Mouse (Mus musculus) limb, embryonic 13.5 days (tissue): ENCODE data around the gene Cds1. TPM values are rescaled to one million over a fixed set of nuclear protein-coding genes. Genes with fewer than 3 reads are reported as not detected.
"Not testable (repeated sequence)": the region's sequence is repeated elsewhere in the genome, so short reads cannot be mapped to it uniquely, and the experiment has no call there.

Experiments
- ATAC-seq: fragments of 200-750 bp; cut with Nextera tagmentation; 2 replicates; pipeline ENCODE4 v1.8.0; 2017; ENCODE audit warnings: low read depth, moderate number of reproducible peaks, moderate TSS enrichment; ENCODE audit not compliant: low FRiP score
- H3K27ac ChIP-seq: fragments of 300-500 bp; sonication (generic); 2 replicates; pipeline ENCODE4 v1.5.1; 2015; ENCODE audit warnings: inconsistent platforms, mild to moderate bottlenecking, moderate library complexity
- H3K27me3 ChIP-seq: fragments of 300-500 bp; sonication (generic); 2 replicates; pipeline ENCODE4 v1.6.1; 2015; ENCODE audit warnings: mild to moderate bottlenecking, inconsistent platforms
- H3K36me3 ChIP-seq: fragments of 300-500 bp; sonication (generic); 2 replicates; pipeline ENCODE4 v1.6.1; 2015; ENCODE audit warnings: inconsistent platforms, mild to moderate bottlenecking, moderate library complexity
- H3K4me1 ChIP-seq: fragments of 300-500 bp; sonication (generic); 2 replicates; pipeline ENCODE4 v1.6.1; 2015; ENCODE audit warnings: inconsistent platforms
- H3K4me2 ChIP-seq: fragments of 300-500 bp; sonication (generic); replicated peaks from 2 replicates; pipeline ENCODE4 v1.6.1; 2015; ENCODE audit warnings: inconsistent platforms, mild to moderate bottlenecking, moderate library complexity
- H3K4me3 ChIP-seq: fragments of 300-500 bp; sonication (generic); 2 replicates; pipeline ENCODE4 v1.5.1; 2015; ENCODE audit warnings: moderate library complexity, mild to moderate bottlenecking, inconsistent platforms
- H3K9ac ChIP-seq: fragments of 300-500 bp; sonication (generic); 2 replicates; pipeline ENCODE4 v1.6.1; 2015; ENCODE audit warnings: mild to moderate bottlenecking, inconsistent platforms
- H3K9me3 ChIP-seq: fragments of 300-500 bp; sonication (generic); 2 replicates; pipeline ENCODE4 v1.6.1; 2016; ENCODE audit warnings: inconsistent platforms
- WGBS: fragments of 180-500 bp; shearing (Covaris S2); methylation state at CpG from one replicate; pipeline ENCODE4 v1.1.7; 2015; 5-methylcytosine and 5-hydroxymethylcytosine counted together
- polyA plus RNA-seq: library from polyadenylated mRNA; unstranded; fragments of >200 nt; fragmentation: Nextera tagmentation; extraction: Ambion mirVana; gene quantifications from 2 replicates; pipeline ENCODE4 v1.2.1, GENCODE M21; 2015

Gene Cds1
- polyA plus RNA-seq, 1 experiment from 2014 or later: 1.7 TPM

GRCm38 (mm10) chr5:101836221-101836620, 71.3 kb downstream of the Cds1 start:
- Histone ChIP-seq H3K9me3 (no peaks in the 10 kb centered on the region; the same call in none of the 2 replicates), H3K4me1 (no peaks in the 10 kb centered on the region), H3K4me3 (no peak overlapping the region), H3K4me2 (no peak overlapping the region), H3K27me3 (no peaks in the 10 kb centered on the region), H3K27ac (peak overlapping the region; percentile 23; the same call in 1 of the 2 replicates), H3K9ac (0 out of 2 replicates have a peak overlapping the region, but pooled peaks have one; percentile 39), H3K36me3 (peaks cover 88% of the 10 kb centered on the region)
- no peak for ATAC-seq
- WGBS: 71% methylated on average over 11 of the region's 11 CpGs

GRCm38 (mm10) chr5:101837605-101838004, 72.7 kb downstream of the Cds1 start:
- peaks cover 88% of the 10 kb centered on the region for H3K36me3 ChIP-seq
- not testable (repeated sequence) for H3K4me2 ChIP-seq, H3K4me3 ChIP-seq, H3K4me1 ChIP-seq, H3K27me3 ChIP-seq, H3K9ac ChIP-seq, ATAC-seq, H3K9me3 ChIP-seq, H3K27ac ChIP-seq
- 93% methylated on average over 2 of the region's 2 CpGs for WGBS

GRCm38 (mm10) chr5:101840476-101840875, 75.5 kb downstream of the Cds1 start:
- H3K27ac ChIP-seq: no peak overlapping the region
- H3K4me2 ChIP-seq: no peak overlapping the region
- no peaks in the 10 kb centered on the region for H3K27me3 ChIP-seq
- peaks cover 98% of the 10 kb centered on the region for H3K36me3 ChIP-seq
- H3K4me1 ChIP-seq: no peaks in the 10 kb centered on the region
- no peak overlapping the region for H3K4me3 ChIP-seq
- ATAC-seq: no peak
- WGBS: 98% methylated on average over 5 of the region's 5 CpGs
- H3K9me3 ChIP-seq: no peaks in the 10 kb centered on the region; the same call in none of the 2 replicates
- no peak overlapping the region for H3K9ac ChIP-seq

GRCm38 (mm10) chr5:101845011-101845410, 80.1 kb downstream of the Cds1 start:
- 95% methylated on average over 14 of the region's 14 CpGs for whole genome bisulfite sequencing
- no peak overlapping the region for H3K27ac ChIP-seq
- H3K9ac ChIP-seq: no peak overlapping the region
- no peaks in the 10 kb centered on the region for H3K27me3 ChIP-seq
- H3K4me2 ChIP-seq: no peak overlapping the region
- H3K9me3 ChIP-seq: no peaks in the 10 kb centered on the region
- no peak for ATAC-seq
- peaks cover 99% of the 10 kb centered on the region for H3K36me3 ChIP-seq
- H3K4me1 ChIP-seq: no peaks in the 10 kb centered on the region
- H3K4me3 ChIP-seq: no peak overlapping the region

GRCm38 (mm10) chr5:101845930-101846329, 81.0 kb downstream of the Cds1 start:
- Histone ChIP-seq H3K4me1 (no peaks in the 10 kb centered on the region), H3K9me3 (no peaks in the 10 kb centered on the region), H3K9ac (no peak overlapping the region), H3K4me3 (no peak overlapping the region), H3K36me3 (peaks cover 97% of the 10 kb centered on the region), H3K27me3 (no peaks in the 10 kb centered on the region), H3K4me2 (no peak overlapping the region), H3K27ac (no peak overlapping the region)
- 96% methylated on average over 8 of the region's 8 CpGs for WGBS
- no peak for ATAC-seq

- H3K36me3 ChIP-seq: peaks cover 97% of the 10 kb centered on the region
- no peak overlapping the region for H3K27ac ChIP-seq
- H3K27me3 ChIP-seq: no peaks in the 10 kb centered on the region
- no peak overlapping the region for H3K4me2 ChIP-seq
- no peak overlapping the region for H3K4me3 ChIP-seq
- no peak overlapping the region for H3K9ac ChIP-seq
- WGBS: 87% methylated on average over 7 of the region's 7 CpGs
- H3K4me1 ChIP-seq: no peaks in the 10 kb centered on the region
- no peaks in the 10 kb centered on the region for H3K9me3 ChIP-seq
- ATAC-seq: no peak
Measured at GRCm38 (mm10) chr5:101847323-101847722, 82.4 kb downstream of the Cds1 start.

- no peak overlapping the region for H3K4me2 ChIP-seq
- H3K4me1 ChIP-seq: no peaks in the 10 kb centered on the region
- no peaks in the 10 kb centered on the region for H3K9me3 ChIP-seq
- 73% methylated on average over 4 of the region's 4 CpGs for WGBS
- no peak overlapping the region for H3K27ac ChIP-seq
- H3K9ac ChIP-seq: no peak overlapping the region
- H3K36me3 ChIP-seq: peaks cover 97% of the 10 kb centered on the region
- H3K27me3 ChIP-seq: no peaks in the 10 kb centered on the region
- H3K4me3 ChIP-seq: no peak overlapping the region
- ATAC-seq: no peak
Measured at GRCm38 (mm10) chr5:101847762-101848161, 82.8 kb downstream of the Cds1 start.

- Histone ChIP-seq H3K27me3 (no peaks in the 10 kb centered on the region), H3K9ac (no peak overlapping the region), H3K4me2 (no peak overlapping the region), H3K4me1 (no peaks in the 10 kb centered on the region), H3K27ac (no peak overlapping the region), H3K4me3 (no peak overlapping the region), H3K9me3 (no peaks in the 10 kb centered on the region), H3K36me3 (peaks cover 98% of the 10 kb centered on the region)
- ATAC-seq: no peak
- 75% methylated on average over 7 of the region's 7 CpGs for WGBS
Measured at GRCm38 (mm10) chr5:101851133-101851532, 86.2 kb downstream of the Cds1 start.

GRCm38 (mm10) chr5:101852116-101852680, 87.3 kb downstream of the Cds1 start:
- Histone ChIP-seq H3K4me2 (no peak overlapping the region), H3K36me3 (peaks cover 93% of the 10 kb centered on the region), H3K9ac (no peak overlapping the region), H3K4me3 (no peak overlapping the region), H3K9me3 (no peaks in the 10 kb centered on the region), H3K27ac (no peak overlapping the region), H3K27me3 (no peaks in the 10 kb centered on the region), H3K4me1 (no peaks in the 10 kb centered on the region)
- no peak for ATAC-seq
- WGBS: 95% methylated on average over 21 of the region's 21 CpGs

GRCm38 (mm10) chr5:101854100-101854499, 89.2 kb downstream of the Cds1 start:
- no peak overlapping the region for H3K4me2 ChIP-seq
- 98% methylated on average over 11 of the region's 11 CpGs for WGBS
- H3K36me3 ChIP-seq: peaks cover 92% of the 10 kb centered on the region
- no peaks in the 10 kb centered on the region for H3K27me3 ChIP-seq
- no peaks in the 10 kb centered on the region for H3K4me1 ChIP-seq
- no peak for ATAC-seq
- H3K9ac ChIP-seq: no peak overlapping the region
- no peaks in the 10 kb centered on the region for H3K9me3 ChIP-seq
- H3K4me3 ChIP-seq: no peak overlapping the region
- H3K27ac ChIP-seq: no peak overlapping the region

GRCm38 (mm10) chr5:101854667-101855066, 89.7 kb downstream of the Cds1 start:
- Histone ChIP-seq H3K4me3 (no peak overlapping the region), H3K36me3 (peaks cover 92% of the 10 kb centered on the region), H3K27ac (no peak overlapping the region), H3K4me2 (no peak overlapping the region), H3K9me3 (no peaks in the 10 kb centered on the region), H3K4me1 (no peaks in the 10 kb centered on the region), H3K27me3 (no peaks in the 10 kb centered on the region), H3K9ac (no peak overlapping the region)
- 88% methylated on average over 7 of the region's 7 CpGs for WGBS
- no peak for ATAC-seq

GRCm38 (mm10) chr5:101855475-101855874, 90.5 kb downstream of the Cds1 start:
- no peak overlapping the region for H3K4me3 ChIP-seq
- no peak overlapping the region for H3K27ac ChIP-seq
- no peaks in the 10 kb centered on the region for H3K27me3 ChIP-seq
- H3K9me3 ChIP-seq: no peaks in the 10 kb centered on the region
- H3K4me2 ChIP-seq: no peak overlapping the region
- no peaks in the 10 kb centered on the region for H3K4me1 ChIP-seq
- ATAC-seq: no peak
- peaks cover 90% of the 10 kb centered on the region for H3K36me3 ChIP-seq
- WGBS: 89% methylated on average over 16 of the region's 16 CpGs
- H3K9ac ChIP-seq: no peak overlapping the region

GRCm38 (mm10) chr5:101858891-101859436, 94.0 kb downstream of the Cds1 start:
- Histone ChIP-seq H3K27ac (no peak overlapping the region), H3K4me3 (no peak overlapping the region), H3K9ac (no peak overlapping the region), H3K27me3 (no peaks in the 10 kb centered on the region), H3K9me3 (no peaks in the 10 kb centered on the region), H3K4me2 (no peak overlapping the region), H3K36me3 (peaks cover 91% of the 10 kb centered on the region), H3K4me1 (no peaks in the 10 kb centered on the region)
- WGBS: 90% methylated on average over 10 of the region's 10 CpGs
- no peak for ATAC-seq
